Mouse (Mus musculus): ENCODE data around the gene Morn1. TPM values are rescaled to one million over a fixed set of nuclear protein-coding genes. Genes with fewer than 3 reads are reported as not detected.

Gene Morn1
- polyA plus RNA-seq (2012) = 2.3 and 2.6 TPM in 2 replicates

DNA sequence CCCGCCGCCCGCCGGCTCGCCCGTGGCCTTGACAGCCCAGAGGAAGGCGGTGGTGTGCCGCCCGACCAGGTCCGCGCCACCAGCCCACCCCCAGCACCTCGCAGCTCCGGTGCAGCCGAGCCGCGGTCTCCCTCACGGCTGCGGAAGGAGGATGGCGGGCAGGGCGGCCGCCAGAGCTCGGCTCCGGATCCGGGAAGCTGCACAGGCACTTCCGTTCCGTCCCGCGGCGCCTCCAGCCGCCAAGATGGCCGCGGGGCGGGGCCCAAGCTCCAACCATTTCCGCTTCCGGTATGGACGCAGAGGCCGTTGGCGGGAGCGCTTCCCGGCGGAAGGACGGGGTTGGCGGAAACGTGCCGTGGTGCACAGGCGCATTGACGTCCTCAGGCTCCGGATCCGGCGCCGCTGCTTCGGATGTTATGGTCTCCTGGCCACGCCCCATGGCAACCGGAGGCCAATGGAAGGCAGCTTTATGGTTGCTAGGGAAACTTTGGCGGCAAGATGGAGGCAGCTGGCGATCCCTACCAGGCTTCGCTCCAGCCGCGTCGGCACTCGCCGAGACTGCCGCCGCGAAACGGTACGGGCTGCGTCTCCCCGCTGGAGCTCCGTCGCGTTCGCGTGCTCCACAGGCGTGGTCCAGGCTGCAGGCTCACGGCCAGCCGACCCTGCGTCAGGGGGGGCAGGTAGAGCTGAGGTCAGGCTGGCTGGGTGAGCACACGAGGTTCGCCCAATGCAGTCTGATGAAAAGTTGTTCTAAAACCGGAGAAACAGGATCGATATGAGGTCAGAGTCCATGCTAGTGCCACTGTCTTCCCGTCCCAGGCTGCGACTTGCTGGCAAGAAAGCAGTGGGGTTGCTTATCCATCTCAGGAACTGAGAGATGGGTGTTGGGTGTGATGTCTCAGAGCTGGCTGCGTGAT lies at the start of gene Morn1, which contains the start of gene Rer1:
TSS of gene Morn1 (plus strand) at position 470 of the 917 bp plus-strand sequence.
TSS of gene Rer1 (minus strand) at position 275 of the 917 bp plus-strand sequence.

DNA sequence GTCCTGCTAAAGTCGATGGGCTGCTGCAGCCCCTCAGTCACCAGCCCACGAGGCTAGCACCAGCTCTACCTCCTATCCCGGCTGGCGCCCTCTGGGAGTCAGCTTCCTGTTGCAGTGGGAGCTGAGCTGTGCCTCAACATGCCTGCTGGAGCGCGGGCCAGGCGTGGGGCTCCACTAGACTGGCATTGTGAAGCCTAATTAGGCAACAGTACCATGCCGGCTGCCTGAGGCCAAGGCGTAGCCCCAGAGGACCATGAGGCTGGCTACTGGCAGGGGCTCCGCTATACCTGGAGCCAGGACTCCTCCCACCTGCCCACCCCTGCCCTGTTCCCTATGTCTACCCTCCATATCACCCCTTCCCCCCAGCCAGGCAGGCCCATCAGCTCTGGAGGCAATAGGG lies 29.7 kb upstream of the Morn1 start, which contains the start of gene Plch2:
TSS of gene Plch2 (minus strand) at position 61 of the 400 bp plus-strand sequence.

DNA sequence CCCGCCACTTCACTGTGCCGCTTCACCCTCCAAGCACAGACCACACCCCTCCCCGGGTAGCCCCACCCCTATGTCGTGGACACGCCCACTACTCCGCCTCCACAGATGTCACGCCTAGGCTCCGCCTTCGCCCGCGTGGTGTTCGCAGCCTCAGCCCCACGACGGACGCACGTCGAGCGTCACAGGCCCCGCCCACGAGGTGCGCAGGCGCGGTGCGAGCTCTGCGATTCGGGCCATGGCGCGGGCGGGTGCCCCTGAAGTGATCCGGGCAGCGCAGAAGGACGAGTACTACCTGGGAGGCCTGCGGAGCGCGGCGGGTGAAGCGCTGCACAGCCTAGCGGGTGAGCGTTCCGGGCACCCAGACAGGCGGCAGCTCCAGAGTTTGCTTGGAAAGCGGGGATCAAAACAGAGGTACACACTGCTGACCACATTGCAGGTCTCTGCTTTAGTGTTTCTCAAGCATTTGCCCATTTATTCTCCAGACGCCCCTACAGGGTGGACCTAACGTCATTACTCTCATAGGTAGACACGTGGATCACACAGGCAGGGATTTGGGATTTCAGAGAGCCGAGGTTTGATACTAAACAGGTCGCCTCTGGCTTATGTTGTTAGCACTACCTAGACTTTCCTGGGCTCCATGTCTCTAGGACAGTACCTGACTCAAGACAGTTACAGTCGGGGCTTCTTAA lies 19.4 kb upstream of the Morn1 start, which contains the start of gene Pex10:
TSS of gene Pex10 (plus strand) at position 183 of the 689 bp plus-strand sequence.

Other genes starting within 250 kb of the Morn1 start
- gene Ttc34, start 249.1 kb upstream of the Morn1 start, polyA plus RNA-seq (2012) = 0.01 TPM in 1 of 2 replicates, not detected in the other
- gene Mmel1, start 217.0 kb upstream of the Morn1 start, polyA plus RNA-seq (2012) = 0.03 TPM in 1 of 2 replicates, not detected in the other
- 4.2 and 6.0 TPM in 2 replicates for gene Fam213b, start 187.4 kb upstream of the Morn1 start, polyA plus RNA-seq (2012)
- 13.7 and 19.5 TPM in 2 replicates for gene Tnfrsf14, start 158.0 kb upstream of the Morn1 start, polyA plus RNA-seq (2012)
- 1.1 and 2.5 TPM in 2 replicates for gene Hes5, start 125.7 kb upstream of the Morn1 start, polyA plus RNA-seq (2012)
- 28.9 and 36.8 TPM in 2 replicates for gene Pank4, start 122.5 kb upstream of the Morn1 start, polyA plus RNA-seq (2012)
- 0.14 TPM in 1 of 2 replicates, not detected in the other for gene Plch2, start 29.8 kb upstream of the Morn1 start, polyA plus RNA-seq (2012)
- 21.4 and 22.4 TPM in 2 replicates for gene Pex10, start 19.6 kb upstream of the Morn1 start, polyA plus RNA-seq (2012)
- gene Rer1, start 195 bp upstream of the Morn1 start, polyA plus RNA-seq (2012) = 64.4 and 68.2 TPM in 2 replicates
- 27.5 and 32.2 TPM in 2 replicates for gene Ski, start 136.0 kb downstream of the Morn1 start, polyA plus RNA-seq (2012)
- 60.6 and 64.1 TPM in 2 replicates for gene Faap20, start 163.2 kb downstream of the Morn1 start, polyA plus RNA-seq (2012)